9 mouse cellular contexts compared by ENCODE assay signal in genomic region chr3:123092913-123093639, GRCm38 (mm10). TPM values are rescaled to one million over a fixed set of nuclear protein-coding genes. Genes with fewer than 3 reads are reported as not detected.
DNase-seq lines count a peak whose midpoint lies in the region; ATAC-seq lines count a peak whose summit lies in the region.
"Had no signal": no experiment of that assay in that cellular context is flagged by ENCODE, and none has a peak within 500 bp of the region (broad histone marks: within the 10 kb centered on the region; RNA-seq: fewer than 3 reads in every experiment).

No protein-coding gene starts in this region.

- H3K36me3 ChIP-seq in lung, embryonic 16.5 days (ENCODE audit: control insufficient read depth, insufficient read depth, low read length) = no peaks in the 10 kb centered on the region
- no peaks in the 10 kb centered on the region for H3K36me3 ChIP-seq in hindbrain, embryonic 13.5 days
- H3K36me3 ChIP-seq in limb, embryonic 15.5 days = no peaks in the 10 kb centered on the region
- H3K36me3 ChIP-seq in stomach, embryonic 15.5 days = no peaks in the 10 kb centered on the region

- peak overlapping the region; percentile 79 for H3K27ac ChIP-seq in lung, embryonic 16.5 days (ENCODE audit: low read length)
- peak overlapping the region; percentile 23; the same call in 1 of the 2 replicates for H3K27ac ChIP-seq in hindbrain, embryonic 13.5 days
- H3K27ac ChIP-seq in limb, embryonic 15.5 days = peak overlapping the region; percentile 43; the same call in 1 of the 2 replicates
- peak overlapping the region; percentile 67 for H3K27ac ChIP-seq in stomach, embryonic 15.5 days
- H3K27ac ChIP-seq: macrophage had no signal

- ATAC-seq in lung, embryonic 16.5 days (ENCODE audit: low read depth) = peak; percentile 76
- 0 out of 2 replicates have a peak, but pooled peaks have one; percentile 46 for ATAC-seq in hindbrain, embryonic 13.5 days (ENCODE audit: low FRiP score)
- ATAC-seq in limb, embryonic 15.5 days (ENCODE audit: insufficient number of reproducible peaks, low FRiP score, low TSS enrichment, low read depth) = no peak
- ATAC-seq in stomach, embryonic 15.5 days (ENCODE audit: insufficient read depth, low FRiP score, low read depth) = peak; percentile 82
- ATAC-seq in granulocyte monocyte progenitor cell, adult 5-6 weeks (replicated peaks; ENCODE audit: poor library complexity, severe bottlenecking) = no peak

- H3K4me1 ChIP-seq in lung, embryonic 16.5 days (replicated peaks; ENCODE audit: control insufficient read depth, insufficient read depth, low read length) = peaks cover 22% of the 10 kb centered on the region
- peaks cover 4% of the 10 kb centered on the region for H3K4me1 ChIP-seq in hindbrain, embryonic 13.5 days (replicated peaks)
- peaks cover 17% of the 10 kb centered on the region for H3K4me1 ChIP-seq in limb, embryonic 15.5 days
- H3K4me1 ChIP-seq in stomach, embryonic 15.5 days = peaks cover 9% of the 10 kb centered on the region; the same call in 1 of the 2 replicates

- H3K9ac ChIP-seq in lung, embryonic 16.5 days (ENCODE audit: low read length) = no peak overlapping the region; the same call in 1 of the 2 replicates
- H3K9ac ChIP-seq in hindbrain, embryonic 13.5 days = no peak overlapping the region
- H3K9ac ChIP-seq in limb, embryonic 15.5 days = no peak overlapping the region
- H3K9ac ChIP-seq in stomach, embryonic 15.5 days = no peak overlapping the region

- WGBS in lung, embryonic 16.5 days = 22% methylated on average over 12 of the region's 12 CpGs
- 50% methylated on average over 12 of the region's 12 CpGs for WGBS in hindbrain, embryonic 13.5 days
- 29% methylated on average over 12 of the region's 12 CpGs for WGBS in limb, embryonic 15.5 days
- 36% methylated on average over 12 of the region's 12 CpGs for WGBS in stomach, embryonic 15.5 days

- peak overlapping the region; percentile 18; the same call in 1 of the 2 replicates for H3K4me3 ChIP-seq in lung, embryonic 16.5 days (ENCODE audit: low read length)
- no peak overlapping the region for H3K4me3 ChIP-seq in hindbrain, embryonic 13.5 days
- 0 out of 2 replicates have a peak overlapping the region, but pooled peaks have one; percentile 7 for H3K4me3 ChIP-seq in limb, embryonic 15.5 days
- no peak overlapping the region for H3K4me3 ChIP-seq in stomach, embryonic 15.5 days (replicated peaks)

- H3K9me3 ChIP-seq in lung, embryonic 16.5 days (ENCODE audit: control insufficient read depth, low read length) = no peaks in the 10 kb centered on the region
- no peaks in the 10 kb centered on the region for H3K9me3 ChIP-seq in hindbrain, embryonic 13.5 days
- no peaks in the 10 kb centered on the region for H3K9me3 ChIP-seq in limb, embryonic 15.5 days
- H3K9me3 ChIP-seq in stomach, embryonic 15.5 days = no peaks in the 10 kb centered on the region

- no peak for DNase-seq in lung, postnatal 25 days (ENCODE audit: low spot score)
- no peak for DNase-seq in right cerebral cortex, postnatal 10 days (ENCODE audit: low spot score in 2 of 2)
- no peak for DNase-seq in T-cell, adult 2 months (ENCODE audit: low spot score)

- H3K27me3 ChIP-seq in lung, embryonic 16.5 days (ENCODE audit: control insufficient read depth, insufficient read depth, low read depth, low read length) = no peaks in the 10 kb centered on the region
- no peaks in the 10 kb centered on the region for H3K27me3 ChIP-seq in hindbrain, embryonic 13.5 days
- no peaks in the 10 kb centered on the region for H3K27me3 ChIP-seq in limb, embryonic 15.5 days
- no peaks in the 10 kb centered on the region for H3K27me3 ChIP-seq in stomach, embryonic 15.5 days (replicated peaks)

- peak overlapping the region; percentile 46 for H3K4me2 ChIP-seq in lung, embryonic 16.5 days (ENCODE audit: low read depth, low read length)
- H3K4me2 ChIP-seq in hindbrain, embryonic 13.5 days = no peak overlapping the region
- H3K4me2 ChIP-seq in limb, embryonic 15.5 days = peak overlapping the region; percentile 26; the same call in 1 of the 2 replicates
- H3K4me2 ChIP-seq in stomach, embryonic 15.5 days = peak overlapping the region; percentile 32

RNA-seq across cellular contexts. Expression of gene Myoz2, which starts 58.3 kb away (rescaled TPM):
- 6.6 and 8.4 TPM in 2 replicates for polyA plus RNA-seq in lung, embryonic 16.5 days (2015; fragmentation: Nextera tagmentation; extraction: Ambion mirVana)
- polyA plus RNA-seq in hindbrain, embryonic 13.5 days (2015; fragmentation: Nextera tagmentation; extraction: Ambion mirVana) = 0.47 and 0.52 TPM in 2 replicates
- 23.0 and 75.0 TPM in 2 replicates for polyA plus RNA-seq in limb, embryonic 15.5 days (2015; fragmentation: Nextera tagmentation; extraction: Ambion mirVana)
- polyA plus RNA-seq in stomach, embryonic 15.5 days (2015; fragmentation: Nextera tagmentation; extraction: Ambion mirVana) = 0.95 and 1.2 TPM in 2 replicates
- total RNA-seq in granulocyte monocyte progenitor cell, adult 5-6 weeks (2014; fragmentation: Nextera tagmentation) = not detected in 2 replicates
- total RNA-seq in granulocyte monocyte progenitor cell, adult 5-6 weeks (2017) = not detected in 2 replicates
- polyA plus RNA-seq: macrophage had no signal

Comparison
In these comparisons a context has a peak if more than half of its experiments do, and no peak if none do; other contexts are left out.
1. ATAC-seq: peak in lung, embryonic 16.5 days (single experiment), hindbrain, embryonic 13.5 days (single experiment) and stomach, embryonic 15.5 days (single experiment); none in limb, embryonic 15.5 days (single experiment) and granulocyte monocyte progenitor cell, adult 5-6 weeks (single experiment).
2. H3K27ac ChIP-seq: peak in every context shown above with its lines; median percentile 79 in lung, embryonic 16.5 days; 67 in stomach, embryonic 15.5 days; 43 in limb, embryonic 15.5 days; 23 in hindbrain, embryonic 13.5 days.
3. H3K4me3 ChIP-seq: peak in lung, embryonic 16.5 days (single experiment) and limb, embryonic 15.5 days (single experiment); none in hindbrain, embryonic 13.5 days (single experiment) and stomach, embryonic 15.5 days (single experiment).